Mouse (Mus musculus) lung, adult 18-20 months (tissue): ENCODE measurements at regions not wholly inside any gene's neighbourhood (a gene's known extent, or its start where the extent isn't known, plus 50 kb on each side); places are given as distances from the start of the nearest gene placed in this dataset.

Experiments used
- DNase-seq, 2 experiments: peaks; one replicate each; pipeline ENCODE4 v3.0.0; 2022; ENCODE audit warnings: mixed read lengths in 2 of 2

- DNase-seq, result no peak
These were observed 91.9 kb upstream of the Smad3 start for GRCm38 (mm10) chr9:63849564-63850315.

GRCm38 (mm10) chr9:63843883-63844485, 86.2 kb upstream of the Smad3 start:
- peak; percentile 58 to 67 for DNase-seq

GRCm38 (mm10) chr9:63843431-63843830, 85.6 kb upstream of the Smad3 start:
- no peak for DNase-seq

- no peak for DNase-seq
These were observed 83.3 kb upstream of the Smad3 start for GRCm38 (mm10) chr9:63841102-63841501.

GRCm38 (mm10) chr9:63838996-63839772, 81.4 kb upstream of the Smad3 start:
- DNase-seq, result no peak

GRCm38 (mm10) chr9:63837552-63837951, 79.8 kb upstream of the Smad3 start:
- DNase-seq, result no peak

GRCm38 (mm10) chr9:63836565-63837284, 78.9 kb upstream of the Smad3 start:
- DNase-seq, result no peak

- no peak for DNase-seq
These were observed 78.2 kb upstream of the Smad3 start for GRCm38 (mm10) chr9:63836036-63836435.

GRCm38 (mm10) chr9:63834416-63834815, 76.6 kb upstream of the Smad3 start:
- no peak for DNase-seq

- DNase-seq, result no peak
These were observed 60.4 kb upstream of the Smad3 start for GRCm38 (mm10) chr9:63818163-63818562.

- DNase-seq, result no peak
These were observed 58.7 kb upstream of the Smad3 start for GRCm38 (mm10) chr9:63816540-63816939.

GRCm38 (mm10) chr9:63809901-63810587, 52.2 kb upstream of the Smad3 start:
- DNase-seq, result peak; percentile 11 to 14
